Mouse (Mus musculus) MEL (cell line): Measurements from ENCODE around the gene Ap5z1. TPM values are rescaled to one million over a fixed set of nuclear protein-coding genes. Genes with fewer than 3 reads are reported as not detected.

Source experiments
- polyA plus RNA-seq, 2 experiments: library from polyadenylated mRNA; stranded (reverse) in 1 of 2; unstranded in 1 of 2; fragments of >175 nt in 1 of 2; fragments of >200 nt in 1 of 2; gene quantifications; 2 replicates each; pipeline versions ENCODE4 v1.2.1 to v1.2.4; 2012; ENCODE audit warnings: low replicate concordance in 2 of 2, low read depth in 1 of 2; ENCODE audit not compliant: insufficient read length in 2 of 2, insufficient read depth in 1 of 2, missing spikeins in 1 of 2
- total RNA-seq: library from RNA; depleted of rRNA; stranded (reverse); fragments of 300-350 nt; gene quantifications from 2 replicates; pipeline ENCODE4 v1.2.3, GENCODE M21; 2012; rRNA removed

Gene Ap5z1
- total and polyA plus RNA-seq, 3 experiments, result 4.4 to 13.5 TPM; not detected in 1

Other genes with a start within 250 kb of the Ap5z1 start
- 8.2 and 9.1 TPM in 2 replicates for gene Foxk1, start 62.4 kb upstream of the Ap5z1 start, total RNA-seq
- gene Foxk1, start 62.4 kb upstream of the Ap5z1 start, polyA plus RNA-seq, result 10 to 100 TPM in 1 of 2 experiments, not detected in 1; 20.2 TPM
- not detected in 2 replicates for gene Papolb, start 66.1 kb downstream of the Ap5z1 start, total RNA-seq
- not detected for gene Papolb, start 66.1 kb downstream of the Ap5z1 start, polyA plus RNA-seq
- 0.26 and 0.27 TPM in 2 replicates for gene Radil, start 87.2 kb downstream of the Ap5z1 start, total RNA-seq
- under 1 TPM in 1 of 2 experiments, not detected in 1; 0.07 TPM for gene Radil, start 87.2 kb downstream of the Ap5z1 start, polyA plus RNA-seq
- not detected in 2 replicates for gene Mmd2, start 144.9 kb downstream of the Ap5z1 start, total RNA-seq
- gene Mmd2, start 144.9 kb downstream of the Ap5z1 start, polyA plus RNA-seq, result not detected
- 38.6 and 39.0 TPM in 2 replicates for gene Wipi2, start 163.8 kb downstream of the Ap5z1 start, total RNA-seq
- 10 to 100 TPM; 53.6 to 74.7 TPM for gene Wipi2, start 163.8 kb downstream of the Ap5z1 start, polyA plus RNA-seq
- gene Slc29a4, start 228.6 kb downstream of the Ap5z1 start, total RNA-seq, result not detected in 2 replicates
- not detected for gene Slc29a4, start 228.6 kb downstream of the Ap5z1 start, polyA plus RNA-seq